Mouse (Mus musculus): Measurements from ENCODE around the gene Grm5. TPM values are rescaled to one million over a fixed set of nuclear protein-coding genes. Genes with fewer than 3 reads are reported as not detected.

Grm5 gene
- polyA plus RNA-seq, 1 experiment from 2014 or later = not detected

DNA sequence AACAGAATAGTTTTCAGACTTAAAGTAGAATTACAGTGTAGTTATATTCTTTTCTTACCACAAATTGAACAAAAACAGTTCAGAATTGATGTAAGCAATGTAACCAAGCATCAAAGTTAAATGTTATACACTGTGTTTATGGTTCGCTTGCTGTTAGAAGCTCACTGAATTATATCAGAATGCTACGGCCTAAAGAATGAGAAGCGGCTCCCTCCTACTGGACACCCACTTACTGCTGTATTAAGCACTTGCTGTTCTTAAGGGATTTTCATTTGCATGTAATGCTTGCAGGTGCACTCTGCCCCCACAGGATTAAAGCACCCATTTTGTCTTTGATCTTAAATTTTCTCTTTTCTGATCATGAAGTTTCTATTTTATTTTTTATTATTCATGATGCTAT lies 66.6 kb downstream of the Grm5 start:
- no peaks in the 10 kb centered on the region for H3K27me3 ChIP-seq (replicated peaks; ENCODE audit: control insufficient read depth, insufficient read depth, low read length)
- no peak overlapping the region for H3K4me2 ChIP-seq (ENCODE audit: low read length)
- DNase-seq (ENCODE audit: low spot score) = no peak
- no peak overlapping the region for H3K9ac ChIP-seq (ENCODE audit: low read length)
- no peak for ATAC-seq (replicated peaks; ENCODE audit: low FRiP score, low TSS enrichment, low read depth)
- H3K36me3 ChIP-seq (ENCODE audit: control insufficient read depth, insufficient read depth, low read length) = no peaks in the 10 kb centered on the region
- H3K4me3 ChIP-seq (ENCODE audit: low read depth, low read length) = no peak overlapping the region
- 84% methylated on average over 3 of the region's 3 CpGs for WGBS
- H3K27ac ChIP-seq (ENCODE audit: low read depth) = no peak overlapping the region
- H3K4me1 ChIP-seq (replicated peaks; ENCODE audit: control insufficient read depth, insufficient read depth, low read length) = no peaks in the 10 kb centered on the region
- no peaks in the 10 kb centered on the region for H3K9me3 ChIP-seq (ENCODE audit: control insufficient read depth, low read length)

DNA sequence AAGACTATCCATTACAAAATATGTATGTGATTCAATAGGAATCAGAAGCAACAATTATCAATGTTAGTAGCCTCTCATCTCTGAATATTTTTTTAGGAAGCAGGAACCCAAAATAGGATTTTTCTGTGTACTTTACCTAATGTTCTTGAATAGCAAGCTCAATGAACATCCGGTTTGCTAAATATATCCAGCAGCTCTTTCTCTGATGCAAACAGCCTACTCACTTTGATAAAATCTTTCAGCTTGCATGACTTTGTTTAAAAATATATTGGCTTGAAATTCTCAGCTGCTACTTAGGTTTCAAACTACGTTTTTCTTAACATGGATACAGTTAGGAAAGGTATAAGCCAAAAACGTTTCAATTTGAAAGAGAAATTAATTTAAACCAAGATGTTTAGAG lies 77.8 kb downstream of the Grm5 start:
- no peaks in the 10 kb centered on the region for H3K36me3 ChIP-seq (ENCODE audit: control insufficient read depth, insufficient read depth, low read length)
- H3K27ac ChIP-seq (ENCODE audit: low read depth) = no peak overlapping the region
- no peaks in the 10 kb centered on the region for H3K27me3 ChIP-seq (replicated peaks; ENCODE audit: control insufficient read depth, insufficient read depth, low read length)
- no peak overlapping the region for H3K4me3 ChIP-seq (ENCODE audit: low read depth, low read length)
- no peak overlapping the region for H3K9ac ChIP-seq (ENCODE audit: low read length)
- no peak overlapping the region for H3K4me2 ChIP-seq (ENCODE audit: low read length)
- 46% methylated on average over 3 of the region's 3 CpGs for WGBS
- DNase-seq (ENCODE audit: low spot score) (no peak), ATAC-seq (replicated peaks; ENCODE audit: low FRiP score, low TSS enrichment, low read depth) (no peak)
- no peaks in the 10 kb centered on the region for H3K9me3 ChIP-seq (ENCODE audit: control insufficient read depth, low read length)
- no peaks in the 10 kb centered on the region for H3K4me1 ChIP-seq (replicated peaks; ENCODE audit: control insufficient read depth, insufficient read depth, low read length)

DNA sequence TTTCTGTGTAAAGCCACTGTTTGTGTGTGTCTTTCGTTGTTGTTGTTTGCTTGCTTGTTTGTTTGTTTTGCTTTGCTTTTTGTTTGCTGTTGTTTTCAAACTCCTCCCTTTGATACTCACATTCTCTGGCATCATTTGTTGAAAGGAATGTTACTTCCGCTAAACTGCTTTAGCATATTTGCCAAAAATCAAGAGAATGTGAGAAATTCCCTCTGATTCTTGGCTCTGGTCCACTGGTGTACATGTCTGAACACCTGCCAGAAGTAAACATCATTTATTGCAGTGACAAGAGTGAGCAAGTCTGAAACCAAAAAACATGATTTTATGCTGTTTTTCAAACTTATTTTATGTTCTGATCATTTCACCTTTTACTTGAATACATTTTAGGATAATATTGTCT lies 80.1 kb downstream of the Grm5 start:
- 74% methylated on average over 2 of the region's 2 CpGs for WGBS

DNA sequence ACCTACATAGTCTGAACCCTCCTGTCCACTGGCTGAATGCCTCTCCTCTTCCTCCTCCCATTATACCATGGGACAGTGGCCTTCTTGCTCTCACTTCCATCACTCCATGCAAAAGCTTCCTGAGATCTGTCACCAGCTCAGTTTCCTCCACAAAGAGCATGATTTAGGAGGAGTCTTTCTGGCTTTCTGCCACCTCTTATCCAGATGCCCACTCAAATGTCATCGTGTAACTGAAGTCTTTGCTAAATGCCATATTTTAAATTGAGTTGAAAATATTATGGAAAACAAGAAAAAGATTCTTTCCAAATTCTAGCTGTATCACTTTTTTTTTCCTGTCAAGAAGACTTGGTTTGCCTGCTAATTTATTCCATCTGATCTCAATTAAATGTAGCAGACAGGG lies 132.4 kb downstream of the Grm5 start:
- Histone ChIP-seq H3K36me3 (ENCODE audit: control insufficient read depth, insufficient read depth, low read length) (no peaks in the 10 kb centered on the region), H3K27ac (ENCODE audit: low read depth) (no peak overlapping the region), H3K4me1 (replicated peaks; ENCODE audit: control insufficient read depth, insufficient read depth, low read length) (no peaks in the 10 kb centered on the region), H3K9me3 (ENCODE audit: control insufficient read depth, low read length) (no peaks in the 10 kb centered on the region), H3K27me3 (replicated peaks; ENCODE audit: control insufficient read depth, insufficient read depth, low read length) (no peaks in the 10 kb centered on the region), H3K4me2 (ENCODE audit: low read length) (no peak overlapping the region), H3K4me3 (ENCODE audit: low read depth, low read length) (no peak overlapping the region), H3K9ac (ENCODE audit: low read length) (no peak overlapping the region)
- 60% methylated on average over 1 of the region's 1 CpGs for WGBS
- ATAC-seq (replicated peaks; ENCODE audit: low FRiP score, low TSS enrichment, low read depth) (no peak), DNase-seq (ENCODE audit: low spot score) (no peak)

More for the DNA sequence above, 80.1 kb downstream of the Grm5 start:
- no peak for ATAC-seq (replicated peaks; ENCODE audit: low FRiP score, low TSS enrichment, low read depth)
- no peak overlapping the region for H3K4me3 ChIP-seq (ENCODE audit: low read depth, low read length)
- H3K36me3 ChIP-seq (ENCODE audit: control insufficient read depth, insufficient read depth, low read length) = no peaks in the 10 kb centered on the region
- no peak overlapping the region for H3K9ac ChIP-seq (ENCODE audit: low read length)
- DNase-seq (ENCODE audit: low spot score) = no peak
- H3K27ac ChIP-seq (ENCODE audit: low read depth) = no peak overlapping the region
- no peaks in the 10 kb centered on the region for H3K27me3 ChIP-seq (replicated peaks; ENCODE audit: control insufficient read depth, insufficient read depth, low read length)
- H3K4me1 ChIP-seq (replicated peaks; ENCODE audit: control insufficient read depth, insufficient read depth, low read length) = no peaks in the 10 kb centered on the region
- H3K9me3 ChIP-seq (ENCODE audit: control insufficient read depth, low read length) = no peaks in the 10 kb centered on the region
- H3K4me2 ChIP-seq (ENCODE audit: low read length) = no peak overlapping the region

DNA sequence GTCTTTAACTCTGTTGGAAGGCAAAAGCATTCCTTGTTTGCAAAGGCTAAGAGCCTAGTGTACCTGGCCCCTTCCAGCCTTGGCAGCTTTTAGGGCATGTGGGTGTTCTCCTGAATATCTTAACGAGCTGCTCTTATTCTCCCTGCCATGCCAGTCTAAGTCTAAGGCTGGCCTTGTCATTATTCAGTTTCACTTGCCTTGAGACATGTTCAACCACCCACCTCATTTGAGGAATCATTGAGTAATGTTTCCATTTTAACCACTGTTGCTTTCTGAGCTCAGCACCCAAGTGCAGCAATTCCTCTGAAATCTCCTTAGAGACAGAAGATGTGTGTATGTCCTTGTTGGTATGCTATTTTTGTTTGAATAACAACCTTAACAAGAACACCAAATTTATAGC lies 134.7 kb downstream of the Grm5 start:
- Histone ChIP-seq H3K27ac (ENCODE audit: low read depth) (no peak overlapping the region), H3K4me2 (ENCODE audit: low read length) (no peak overlapping the region), H3K4me3 (ENCODE audit: low read depth, low read length) (no peak overlapping the region), H3K27me3 (replicated peaks; ENCODE audit: control insufficient read depth, insufficient read depth, low read length) (no peaks in the 10 kb centered on the region), H3K9ac (ENCODE audit: low read length) (no peak overlapping the region), H3K9me3 (ENCODE audit: control insufficient read depth, low read length) (no peaks in the 10 kb centered on the region), H3K36me3 (ENCODE audit: control insufficient read depth, insufficient read depth, low read length) (no peaks in the 10 kb centered on the region), H3K4me1 (replicated peaks; ENCODE audit: control insufficient read depth, insufficient read depth, low read length) (no peaks in the 10 kb centered on the region)
- no peak for DNase-seq (ENCODE audit: low spot score)
- no peak for ATAC-seq (replicated peaks; ENCODE audit: low FRiP score, low TSS enrichment, low read depth)
- WGBS = 84% methylated on average over 1 of the region's 1 CpGs

DNA sequence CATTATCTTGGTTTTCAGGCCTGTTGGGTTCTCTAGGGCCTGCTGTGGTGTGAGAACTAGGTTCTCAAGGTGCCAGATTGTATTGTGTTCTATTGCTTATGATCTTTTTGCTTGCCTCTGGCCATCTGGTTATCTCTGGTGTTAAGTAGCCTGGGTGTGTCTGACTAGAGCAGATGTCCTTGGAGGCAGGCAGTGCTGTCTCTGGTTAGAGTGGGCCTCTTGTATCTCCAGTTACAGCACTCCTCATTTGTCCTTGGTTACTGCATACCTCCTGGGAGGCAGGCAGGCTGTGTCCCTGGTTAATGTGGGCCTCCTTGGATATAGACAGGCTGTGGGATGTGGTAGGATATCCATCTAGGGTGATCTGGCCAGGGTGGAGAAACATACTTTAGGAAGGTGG lies 150.5 kb downstream of the Grm5 start:
- H3K4me2 ChIP-seq (ENCODE audit: low read length) = no peak overlapping the region
- no peak overlapping the region for H3K4me3 ChIP-seq (ENCODE audit: low read depth, low read length)
- ATAC-seq (replicated peaks; ENCODE audit: low FRiP score, low TSS enrichment, low read depth) = no peak
- DNase-seq (ENCODE audit: low spot score) = no peak
- no peaks in the 10 kb centered on the region for H3K27me3 ChIP-seq (replicated peaks; ENCODE audit: control insufficient read depth, insufficient read depth, low read length)
- H3K36me3 ChIP-seq (ENCODE audit: control insufficient read depth, insufficient read depth, low read length) = no peaks in the 10 kb centered on the region
- H3K27ac ChIP-seq (ENCODE audit: low read depth) = no peak overlapping the region
- H3K4me1 ChIP-seq (replicated peaks; ENCODE audit: control insufficient read depth, insufficient read depth, low read length) = no peaks in the 10 kb centered on the region; the same call in 1 of the 2 replicates
- no peak overlapping the region for H3K9ac ChIP-seq (ENCODE audit: low read length)
- no peaks in the 10 kb centered on the region for H3K9me3 ChIP-seq (ENCODE audit: control insufficient read depth, low read length)

DNA sequence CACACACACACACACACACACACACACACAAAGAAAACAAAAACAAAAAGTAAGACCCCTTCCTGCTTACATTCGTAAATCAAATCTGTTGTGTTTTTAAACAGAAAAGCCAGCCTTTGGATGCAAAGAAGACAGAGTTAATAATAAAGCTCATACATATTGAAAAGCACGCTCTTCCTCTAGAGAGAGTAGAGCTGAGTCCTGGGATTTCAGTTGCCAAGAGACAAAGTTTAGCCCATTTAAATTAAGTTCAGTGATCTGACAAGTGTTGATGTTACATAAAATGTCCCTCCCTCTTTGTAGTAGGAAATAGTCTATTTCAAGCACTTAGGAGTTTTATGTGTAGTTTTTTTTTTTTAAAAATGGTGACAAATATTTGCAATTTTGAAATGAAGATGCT lies 178.0 kb downstream of the Grm5 start:
- Histone ChIP-seq H3K4me3 (ENCODE audit: low read depth, low read length) (no peak overlapping the region), H3K27me3 (replicated peaks; ENCODE audit: control insufficient read depth, insufficient read depth, low read length) (no peaks in the 10 kb centered on the region), H3K4me2 (ENCODE audit: low read length) (no peak overlapping the region), H3K27ac (ENCODE audit: low read depth) (no peak overlapping the region), H3K9me3 (ENCODE audit: control insufficient read depth, low read length) (no peaks in the 10 kb centered on the region), H3K36me3 (ENCODE audit: control insufficient read depth, insufficient read depth, low read length) (no peaks in the 10 kb centered on the region), H3K4me1 (replicated peaks; ENCODE audit: control insufficient read depth, insufficient read depth, low read length) (no peaks in the 10 kb centered on the region), H3K9ac (ENCODE audit: low read length) (no peak overlapping the region)
- ATAC-seq (replicated peaks; ENCODE audit: low FRiP score, low TSS enrichment, low read depth) (no peak), DNase-seq (ENCODE audit: low spot score) (no peak)
- WGBS = 67% methylated on average over 2 of the region's 2 CpGs

DNA sequence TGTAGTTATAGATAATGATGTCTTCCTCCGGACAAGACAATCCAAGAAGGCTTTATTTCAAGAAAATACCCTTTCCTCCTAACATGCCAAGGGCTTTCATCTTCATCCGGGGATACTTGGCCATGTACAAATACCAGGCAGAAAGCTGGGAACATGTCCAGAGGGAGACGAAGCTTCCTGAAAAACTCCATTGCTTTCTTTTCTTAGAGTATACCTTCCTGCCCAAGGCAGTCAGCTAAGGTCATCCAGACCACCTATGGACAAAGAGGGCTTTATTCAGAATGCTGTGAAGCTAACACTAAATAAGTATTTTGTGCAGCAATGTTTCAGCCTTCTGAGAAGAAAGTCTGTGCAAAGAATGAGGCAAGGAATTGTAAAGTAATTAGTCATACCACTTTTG lies 178.4 kb downstream of the Grm5 start:
- no peak overlapping the region for H3K9ac ChIP-seq (ENCODE audit: low read length)
- H3K4me2 ChIP-seq (ENCODE audit: low read length) = no peak overlapping the region
- no peaks in the 10 kb centered on the region for H3K36me3 ChIP-seq (ENCODE audit: control insufficient read depth, insufficient read depth, low read length)
- H3K4me3 ChIP-seq (ENCODE audit: low read depth, low read length) = no peak overlapping the region
- no peaks in the 10 kb centered on the region for H3K4me1 ChIP-seq (replicated peaks; ENCODE audit: control insufficient read depth, insufficient read depth, low read length)
- H3K9me3 ChIP-seq (ENCODE audit: control insufficient read depth, low read length) = no peaks in the 10 kb centered on the region
- WGBS = 66% methylated on average over 3 of the region's 3 CpGs
- DNase-seq (ENCODE audit: low spot score) (no peak), ATAC-seq (replicated peaks; ENCODE audit: low FRiP score, low TSS enrichment, low read depth) (no peak)
- no peak overlapping the region for H3K27ac ChIP-seq (ENCODE audit: low read depth)
- H3K27me3 ChIP-seq (replicated peaks; ENCODE audit: control insufficient read depth, insufficient read depth, low read length) = no peaks in the 10 kb centered on the region

DNA sequence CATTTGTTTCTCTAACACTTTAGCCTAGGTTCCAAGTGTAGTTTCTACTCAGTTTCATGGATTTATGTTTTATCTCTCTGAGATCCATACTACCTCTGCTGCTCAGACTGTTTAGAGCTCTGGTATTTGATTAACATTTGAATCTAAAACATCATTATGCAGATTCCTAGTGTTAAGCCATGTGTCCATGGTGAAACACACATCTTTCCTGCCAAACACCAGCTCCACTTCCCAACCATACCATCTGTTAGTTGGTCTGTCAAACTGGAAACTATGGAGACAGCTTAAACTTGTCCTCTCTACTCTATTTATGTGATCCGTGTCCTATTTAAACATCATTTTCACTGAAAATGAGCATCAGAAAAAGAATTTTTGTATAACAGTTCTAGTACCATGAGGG lies 203.6 kb downstream of the Grm5 start:
- DNase-seq (ENCODE audit: low spot score) (no peak), ATAC-seq (replicated peaks; ENCODE audit: low FRiP score, low TSS enrichment, low read depth) (no peak)
- Histone ChIP-seq H3K4me3 (ENCODE audit: low read depth, low read length) (no peak overlapping the region), H3K36me3 (ENCODE audit: control insufficient read depth, insufficient read depth, low read length) (no peaks in the 10 kb centered on the region), H3K9me3 (ENCODE audit: control insufficient read depth, low read length) (no peaks in the 10 kb centered on the region), H3K4me1 (replicated peaks; ENCODE audit: control insufficient read depth, insufficient read depth, low read length) (no peaks in the 10 kb centered on the region), H3K27ac (ENCODE audit: low read depth) (no peak overlapping the region), H3K27me3 (replicated peaks; ENCODE audit: control insufficient read depth, insufficient read depth, low read length) (no peaks in the 10 kb centered on the region), H3K4me2 (ENCODE audit: low read length) (no peak overlapping the region), H3K9ac (ENCODE audit: low read length) (no peak overlapping the region)
- WGBS = 79% methylated on average over 1 of the region's 1 CpGs

Measured in intestine, embryonic 14.5 days (tissue).